Comparison of ENCODE assay signal across 1 mouse cellular context in genomic region chrX:8096787-8097242, GRCm38 (mm10).
A peak's percentile ranks its signal among the peaks of the same experiment; 100 is the strongest.
TF ChIP-seq lines count a peak whose summit lies in the region.

No protein-coding gene starts in this region.

TF ChIP-seq in MEL, 35 proteins besides CTCF, POLR2A, EP300 and RAD21 (continued from another document):
- TF ChIP-seq HCFC1 (IDR thresholded peaks at IDR 0.05; ENCODE audit: low read depth, low read length) (peak; percentile 74), MEF2A (IDR thresholded peaks at IDR 0.05; ENCODE audit: extremely low read depth, insufficient replicate concordance, low read depth, low read length, poor library complexity, severe bottlenecking) (no peak), SIN3A (IDR thresholded peaks at IDR 0.05; ENCODE audit: low read length) (peak; percentile 62), POLR2AphosphoS2 (IDR thresholded peaks at IDR 0.05; ENCODE audit: low read length) (peak; percentile 85; the same call in 1 of the 2 replicates), MAX (IDR thresholded peaks at IDR 0.05; ENCODE audit: low read length) (peak; percentile 27), GABPA (IDR thresholded peaks at IDR 0.05; ENCODE audit: low read depth, low read length) (no peak), MXI1 (IDR thresholded peaks at IDR 0.05; ENCODE audit: low read depth, low read length) (peak; percentile 41), TBP (IDR thresholded peaks at IDR 0.05; ENCODE audit: low read depth, low read length) (peak; percentile 83), TCF12 (IDR thresholded peaks at IDR 0.05; ENCODE audit: low read depth, low read length) (peak; percentile 56), ELF1 (IDR thresholded peaks at IDR 0.05; ENCODE audit: low read depth, low read length) (peak; percentile 70), MYC (IDR thresholded peaks at IDR 0.05; ENCODE audit: low read depth, low read length) (peak; percentile 41; the same call in 1 of the 2 replicates), NRF1 (IDR thresholded peaks at IDR 0.05; ENCODE audit: insufficient read depth, low read depth, low read length, poor library complexity, severe bottlenecking) (peak; percentile 95), ZNF384 (IDR thresholded peaks at IDR 0.05; ENCODE audit: low read depth, low read length) (no peak)
